Mouse (Mus musculus): ENCODE measurements around the gene Gpr156.

Gene Gpr156

GRCm38 (mm10) chr16:37916818-37917201, 514 bp downstream of the Gpr156 start:
- no peak for DNase-seq (ENCODE audit: low read depth)

- peak; percentile 7 for DNase-seq (ENCODE audit: low read depth)
Observed at GRCm38 (mm10) chr16:37919000-37919399, 2.7 kb downstream of the Gpr156 start.

GRCm38 (mm10) chr16:37920842-37921409, 4.6 kb downstream of the Gpr156 start:
- no peak for DNase-seq (ENCODE audit: low read depth)

GRCm38 (mm10) chr16:37926087-37926486, 9.8 kb downstream of the Gpr156 start:
- no peak for DNase-seq (ENCODE audit: low read depth)

- no peak for DNase-seq (ENCODE audit: low read depth)
Observed at GRCm38 (mm10) chr16:37927117-37927516, 10.8 kb downstream of the Gpr156 start.

- DNase-seq (ENCODE audit: low read depth): no peak
Observed at GRCm38 (mm10) chr16:37929006-37929405, 12.7 kb downstream of the Gpr156 start.

GRCm38 (mm10) chr16:37929626-37930025, 13.3 kb downstream of the Gpr156 start:
- DNase-seq (ENCODE audit: low read depth): no peak

- DNase-seq (ENCODE audit: low read depth): no peak
Observed at GRCm38 (mm10) chr16:37934932-37935331, 18.6 kb downstream of the Gpr156 start.

GRCm38 (mm10) chr16:37937276-37937675, 21.0 kb downstream of the Gpr156 start:
- DNase-seq (ENCODE audit: low read depth): no peak

GRCm38 (mm10) chr16:37938125-37939081, 22.1 kb downstream of the Gpr156 start:
- no peak for DNase-seq (ENCODE audit: low read depth)

- no peak for DNase-seq (ENCODE audit: low read depth)
Observed at GRCm38 (mm10) chr16:37939082-37939863, 23.0 kb downstream of the Gpr156 start.

GRCm38 (mm10) chr16:37940291-37940690, 24.0 kb downstream of the Gpr156 start:
- DNase-seq (ENCODE audit: low read depth): peak; percentile 29

GRCm38 (mm10) chr16:37943701-37944100, 27.4 kb downstream of the Gpr156 start:
- no peak for DNase-seq (ENCODE audit: low read depth)

GRCm38 (mm10) chr16:37945031-37945796, 28.9 kb downstream of the Gpr156 start:
- peak; percentile 8 for DNase-seq (ENCODE audit: low read depth)

GRCm38 (mm10) chr16:37947160-37947559, 30.9 kb downstream of the Gpr156 start:
- DNase-seq (ENCODE audit: low read depth): peak; percentile 72

- no peak for DNase-seq (ENCODE audit: low read depth)
Observed at GRCm38 (mm10) chr16:37948365-37948764, 32.1 kb downstream of the Gpr156 start.

- DNase-seq (ENCODE audit: low read depth): no peak
Observed at GRCm38 (mm10) chr16:37951171-37951570, 34.9 kb downstream of the Gpr156 start.

GRCm38 (mm10) chr16:37953186-37953585, 36.9 kb downstream of the Gpr156 start:
- no peak for DNase-seq (ENCODE audit: low read depth)

- DNase-seq (ENCODE audit: low read depth): no peak
Observed at GRCm38 (mm10) chr16:37953991-37954942, 38.0 kb downstream of the Gpr156 start.

- DNase-seq (ENCODE audit: low read depth): no peak
Observed at GRCm38 (mm10) chr16:37955336-37955917, 39.1 kb downstream of the Gpr156 start.

Measured in 416B (cell line).